ENCODE assay signal across 26 mouse cellular contexts in genomic region chr4:86060614-86061013, GRCm38 (mm10).
DNase-seq lines count a peak whose midpoint lies in the region; ATAC-seq lines count a peak whose summit lies in the region.
"Had no signal": no experiment of that assay in that cellular context is flagged by ENCODE, and none has a peak within 500 bp of the region (broad histone marks: within the 10 kb centered on the region; RNA-seq: fewer than 3 reads in every experiment).

No protein-coding gene starts in this region.

- no peak overlapping the region for H3K9ac ChIP-seq in midbrain, embryonic 11.5 days (ENCODE audit: low read length)
- no peak overlapping the region for H3K9ac ChIP-seq in midbrain, embryonic 16.5 days (ENCODE audit: low read depth, low read length)
- H3K9ac ChIP-seq: embryonic facial prominence, embryonic 12.5 days; embryonic facial prominence, embryonic 15.5 days; forebrain, embryonic 15.5 days; hindbrain, embryonic 13.5 days; intestine, embryonic 15.5 days had no signal

- peak; percentile 36 for DNase-seq in adrenal gland, postnatal 10 days
- DNase-seq in adrenal gland, postnatal 25 days: no peak
- peak; percentile 12 for DNase-seq in gastrocnemius, postnatal 14 days
- no peak for DNase-seq in gastrocnemius, adult 8-10 months (ENCODE audit: low spot score in 2 of 2)
- peak; percentile 35 to 48 for DNase-seq in lung, adult 18-20 months
- DNase-seq in lung, postnatal 4 days: no peak
- DNase-seq in midbrain, embryonic 11.5 days (ENCODE audit: low spot score, missing footprints): peak; percentile 78
- DNase-seq: B cell, adult 2 months; cerebellum, adult 11 months; cerebellum, adult 2 months; cerebellum, adult 9-11 months; cerebellum, postnatal 25 days; gastrocnemius, postnatal 25 days; kidney, adult 11 months had no signal

- no peak overlapping the region for H3K4me2 ChIP-seq in midbrain, embryonic 11.5 days
- no peak overlapping the region for H3K4me2 ChIP-seq in midbrain, embryonic 16.5 days (ENCODE audit: low read length)
- H3K4me2 ChIP-seq: embryonic facial prominence, embryonic 12.5 days; embryonic facial prominence, embryonic 15.5 days; forebrain, embryonic 15.5 days; heart, embryonic 11.5 days; hindbrain, embryonic 13.5 days; intestine, embryonic 15.5 days had no signal

- no peaks in the 10 kb centered on the region for H3K36me3 ChIP-seq in midbrain, embryonic 11.5 days (ENCODE audit: control insufficient read depth, insufficient read depth, low read length)
- no peaks in the 10 kb centered on the region for H3K36me3 ChIP-seq in midbrain, embryonic 16.5 days (ENCODE audit: control insufficient read depth, insufficient read depth, low read length)
- H3K36me3 ChIP-seq: embryonic facial prominence, embryonic 12.5 days; embryonic facial prominence, embryonic 15.5 days; forebrain, embryonic 15.5 days; G1E; hindbrain, embryonic 10.5 days; hindbrain, embryonic 13.5 days; intestine, embryonic 15.5 days had no signal

- H3K4me3 ChIP-seq in midbrain, embryonic 11.5 days (ENCODE audit: low read depth, low read length): no peak overlapping the region
- H3K4me3 ChIP-seq in midbrain, embryonic 16.5 days (ENCODE audit: low read depth, low read length): no peak overlapping the region
- H3K4me3 ChIP-seq: embryonic facial prominence, embryonic 12.5 days; embryonic facial prominence, embryonic 15.5 days; forebrain, embryonic 15.5 days; hindbrain, embryonic 10.5 days; hindbrain, embryonic 13.5 days; intestine, embryonic 15.5 days had no signal

- H3K27me3 ChIP-seq in midbrain, embryonic 11.5 days (ENCODE audit: control insufficient read depth, insufficient read depth, low read length): no peaks in the 10 kb centered on the region
- H3K27me3 ChIP-seq in midbrain, embryonic 16.5 days (ENCODE audit: control insufficient read depth, insufficient read depth, low read depth, low read length): no peaks in the 10 kb centered on the region
- H3K27me3 ChIP-seq: CH12.LX; embryonic facial prominence, embryonic 12.5 days; embryonic facial prominence, embryonic 15.5 days; forebrain, embryonic 15.5 days; hindbrain, embryonic 13.5 days; intestine, embryonic 15.5 days had no signal

- H3K9me3 ChIP-seq in midbrain, embryonic 11.5 days (ENCODE audit: control insufficient read depth, low read length): no peaks in the 10 kb centered on the region
- no peaks in the 10 kb centered on the region for H3K9me3 ChIP-seq in midbrain, embryonic 16.5 days (replicated peaks; ENCODE audit: control insufficient read depth, low read length, poor library complexity, severe bottlenecking)
- H3K9me3 ChIP-seq: embryonic facial prominence, embryonic 12.5 days; embryonic facial prominence, embryonic 15.5 days; forebrain, embryonic 15.5 days; G1E; hindbrain, embryonic 10.5 days; hindbrain, embryonic 13.5 days; intestine, embryonic 15.5 days had no signal

- H3K4me1 ChIP-seq in midbrain, embryonic 11.5 days (ENCODE audit: control insufficient read depth, insufficient read depth, low read length): no peaks in the 10 kb centered on the region
- H3K4me1 ChIP-seq in midbrain, embryonic 16.5 days (ENCODE audit: control insufficient read depth, insufficient read depth, low read length): no peaks in the 10 kb centered on the region
- H3K4me1 ChIP-seq: embryonic facial prominence, embryonic 12.5 days; embryonic facial prominence, embryonic 15.5 days; forebrain, embryonic 15.5 days; hindbrain, embryonic 10.5 days; hindbrain, embryonic 13.5 days; intestine, embryonic 15.5 days had no signal

- no peak overlapping the region for H3K27ac ChIP-seq in midbrain, embryonic 11.5 days (ENCODE audit: low read depth, low read length)
- H3K27ac ChIP-seq in midbrain, embryonic 16.5 days (ENCODE audit: low read length): no peak overlapping the region
- H3K27ac ChIP-seq: embryonic facial prominence, embryonic 12.5 days; embryonic facial prominence, embryonic 15.5 days; forebrain, embryonic 15.5 days; hindbrain, embryonic 10.5 days; hindbrain, embryonic 13.5 days; intestine, embryonic 15.5 days had no signal

- intact Hi-C loops in gastrocnemius, postnatal 14 days (cut with DNase I; ENCODE audit: low total_unique reads): no loop called here

- WGBS in midbrain, embryonic 11.5 days: 83% methylated on average over 4 of the region's 4 CpGs
- WGBS in midbrain, embryonic 16.5 days: 90% methylated on average over 4 of the region's 4 CpGs

- ATAC-seq in midbrain, embryonic 11.5 days (ENCODE audit: low FRiP score): no peak
- no peak for ATAC-seq in midbrain, embryonic 16.5 days
- ATAC-seq: forebrain, embryonic 15.5 days; hindbrain, embryonic 16.5 days; intestine, embryonic 15.5 days; Patski had no signal

Comparison
In these comparisons a context has a peak if more than half of its experiments do, and no peak if none do; other contexts are left out.
1. DNase-seq: peak in adrenal gland, postnatal 10 days (single experiment), gastrocnemius, postnatal 14 days (single experiment), lung, adult 18-20 months (2 of 2) and midbrain, embryonic 11.5 days (single experiment); none in adrenal gland, postnatal 25 days (single experiment), gastrocnemius, adult 8-10 months (0 of 2) and lung, postnatal 4 days (0 of 2).